In genomic region chr2:32681754-32682153, GRCm38 (mm10) we compare ENCODE assay signal across 17 mouse cellular contexts. TPM values are rescaled to one million over a fixed set of nuclear protein-coding genes. Genes with fewer than 3 reads are reported as not detected.
A peak's percentile ranks its signal among the peaks of the same experiment; 100 is the strongest.
DNase-seq lines count a peak whose midpoint lies in the region; ATAC-seq and TF ChIP-seq lines count a peak whose summit lies in the region.
"Had no signal": no experiment of that assay in that cellular context is flagged by ENCODE, and none has a peak within 500 bp of the region (broad histone marks: within the 10 kb centered on the region; RNA-seq: fewer than 3 reads in every experiment).

No protein-coding gene starts in this region.

- peaks cover 38% of the 10 kb centered on the region for H3K36me3 ChIP-seq in forebrain, postnatal 0 days (ENCODE audit: insufficient read depth)
- peaks cover 45% of the 10 kb centered on the region for H3K36me3 ChIP-seq in forebrain, embryonic 12.5 days (replicated peaks)
- peaks cover 59% of the 10 kb centered on the region for H3K36me3 ChIP-seq in limb, embryonic 13.5 days

- TF ChIP-seq CTCF in forebrain, postnatal 0 days (IDR thresholded peaks at IDR 0.05; ENCODE audit: low read depth): no peak
- TF ChIP-seq CTCF in brain, embryonic 14.5 days (IDR thresholded peaks at IDR 0.05; ENCODE audit: borderline replicate concordance, extremely low read depth, insufficient read depth, insufficient read length): no peak

- no peaks in the 10 kb centered on the region for H3K27me3 ChIP-seq in forebrain, postnatal 0 days (ENCODE audit: insufficient read depth, low read length)
- H3K27me3 ChIP-seq in forebrain, embryonic 12.5 days: no peaks in the 10 kb centered on the region
- H3K27me3 ChIP-seq in limb, embryonic 13.5 days: no peaks in the 10 kb centered on the region
- H3K27me3 ChIP-seq: hindbrain, embryonic 15.5 days; limb, embryonic 15.5 days; neural tube, embryonic 15.5 days had no signal

- no peak overlapping the region for H3K9ac ChIP-seq in forebrain, postnatal 0 days
- no peak overlapping the region for H3K9ac ChIP-seq in forebrain, embryonic 12.5 days
- no peak overlapping the region; the same call in 1 of the 2 replicates for H3K9ac ChIP-seq in limb, embryonic 13.5 days
- H3K9ac ChIP-seq: hindbrain, embryonic 15.5 days; limb, embryonic 15.5 days; neural tube, embryonic 15.5 days had no signal

- ATAC-seq in forebrain, postnatal 0 days: 0 out of 2 replicates have a peak, but pooled peaks have one; percentile 29
- no peak for ATAC-seq in forebrain, embryonic 12.5 days (ENCODE audit: low FRiP score)
- ATAC-seq in limb, embryonic 13.5 days (ENCODE audit: low FRiP score, low read depth): no peak
- no peak for ATAC-seq in megakaryocyte-erythroid progenitor cell, adult 5-6 weeks (replicated peaks; ENCODE audit: low FRiP score, low TSS enrichment, poor library complexity, severe bottlenecking)
- ATAC-seq: midbrain, embryonic 16.5 days had no signal

- H3K4me1 ChIP-seq in forebrain, postnatal 0 days (ENCODE audit: insufficient read depth): no peaks in the 10 kb centered on the region
- H3K4me1 ChIP-seq in forebrain, embryonic 12.5 days: peaks cover 5% of the 10 kb centered on the region; the same call in 1 of the 2 replicates
- peaks cover 24% of the 10 kb centered on the region for H3K4me1 ChIP-seq in limb, embryonic 13.5 days

- no peak for DNase-seq in forebrain, postnatal 0 days
- DNase-seq in kidney, postnatal 4 days: peak; percentile 46 to 58
- DNase-seq in kidney, adult 11 months: no peak
- peak; percentile 15 for DNase-seq in brain, embryonic 14.5 days (ENCODE audit: low read depth)
- no peak for DNase-seq in spleen, postnatal 36 days (ENCODE audit: low spot score in 2 of 2)
- DNase-seq: B cell, adult 2 months; cerebellum, adult 8-10 months; gastrocnemius, postnatal 25 days; right cerebral cortex, postnatal 25 days had no signal

- WGBS in forebrain, postnatal 0 days: 67% methylated on average over 6 of the region's 6 CpGs
- WGBS in forebrain, embryonic 12.5 days: 67% methylated on average over 6 of the region's 6 CpGs
- 56% methylated on average over 6 of the region's 6 CpGs for WGBS in limb, embryonic 13.5 days

- no peak overlapping the region for H3K27ac ChIP-seq in forebrain, postnatal 0 days (ENCODE audit: low read depth, low read length)
- no peak overlapping the region for H3K27ac ChIP-seq in forebrain, embryonic 12.5 days
- no peak overlapping the region; the same call in 1 of the 2 replicates for H3K27ac ChIP-seq in limb, embryonic 13.5 days
- H3K27ac ChIP-seq: hindbrain, embryonic 15.5 days; layer of hippocampus, adult 2 months; limb, embryonic 15.5 days; neural tube, embryonic 15.5 days had no signal

- no peak for TF ChIP-seq POLR2A in brain, embryonic 14.5 days (IDR thresholded peaks at IDR 0.05; ENCODE audit: borderline replicate concordance, extremely low read depth, insufficient read depth, insufficient read length, poor library complexity, severe bottlenecking)

- H3K4me2 ChIP-seq in forebrain, postnatal 0 days (ENCODE audit: low read depth): no peak overlapping the region
- no peak overlapping the region for H3K4me2 ChIP-seq in forebrain, embryonic 12.5 days
- peak overlapping the region; percentile 21; the same call in 1 of the 2 replicates for H3K4me2 ChIP-seq in limb, embryonic 13.5 days (replicated peaks)
- H3K4me2 ChIP-seq: hindbrain, embryonic 15.5 days; limb, embryonic 15.5 days; neural tube, embryonic 15.5 days had no signal

- no peak overlapping the region for H3K4me3 ChIP-seq in forebrain, postnatal 0 days (ENCODE audit: low read depth, low read length)
- no peak overlapping the region for H3K4me3 ChIP-seq in forebrain, embryonic 12.5 days (replicated peaks)
- H3K4me3 ChIP-seq in limb, embryonic 13.5 days: no peak overlapping the region
- H3K4me3 ChIP-seq: hindbrain, embryonic 15.5 days; layer of hippocampus, adult 2 months; limb, embryonic 15.5 days; neural tube, embryonic 15.5 days had no signal

- H3K9me3 ChIP-seq in forebrain, postnatal 0 days (ENCODE audit: low read length): no peaks in the 10 kb centered on the region
- H3K9me3 ChIP-seq in forebrain, embryonic 12.5 days: no peaks in the 10 kb centered on the region
- 0 out of 2 replicates have a peak, but pooled peaks cover 3% of the 10 kb centered on the region for H3K9me3 ChIP-seq in limb, embryonic 13.5 days
- H3K9me3 ChIP-seq: hindbrain, embryonic 15.5 days; limb, embryonic 15.5 days; neural tube, embryonic 15.5 days had no signal

RNA-seq across cellular contexts. Expression of gene Fpgs, which starts 22.2 kb away (rescaled TPM):
- 22.4 and 31.5 TPM in 2 replicates for total RNA-seq in forebrain, postnatal 0 days (2014; rRNA removed)
- 20.7 and 22.0 TPM in 2 replicates for polyA plus RNA-seq in forebrain, postnatal 0 days (2015; fragmentation: Nextera tagmentation; extraction: Ambion mirVana)
- polyA plus RNA-seq in forebrain, embryonic 12.5 days (2016; fragmentation: Nextera tagmentation; extraction: Ambion mirVana): 16.4 and 19.6 TPM in 2 replicates
- 33.7 and 45.7 TPM in 2 replicates for polyA plus RNA-seq in brain, embryonic 14.5 days (2012; rRNA removed)
- polyA plus RNA-seq in limb, embryonic 13.5 days (2015; fragmentation: Nextera tagmentation; extraction: Ambion mirVana): 34.3 and 35.4 TPM in 2 replicates
- total RNA-seq in megakaryocyte-erythroid progenitor cell, adult 5-6 weeks (2014; fragmentation: Nextera tagmentation): 94.2 and 96.1 TPM in 2 replicates
- 45.7 and 66.1 TPM in 2 replicates for total RNA-seq in megakaryocyte-erythroid progenitor cell, adult 5-6 weeks (2017)

RNA-seq across cellular contexts. Expression of gene Cdk9, which starts 31.1 kb away (rescaled TPM):
- 90.5 and 94.5 TPM in 2 replicates for total RNA-seq in forebrain, postnatal 0 days (2014; rRNA removed)
- polyA plus RNA-seq in forebrain, postnatal 0 days (2015; fragmentation: Nextera tagmentation; extraction: Ambion mirVana): 66.5 and 67.5 TPM in 2 replicates
- 105 and 110 TPM in 2 replicates for polyA plus RNA-seq in forebrain, embryonic 12.5 days (2016; fragmentation: Nextera tagmentation; extraction: Ambion mirVana)
- polyA plus RNA-seq in brain, embryonic 14.5 days (2012; rRNA removed): 197 and 278 TPM in 2 replicates
- polyA plus RNA-seq in limb, embryonic 13.5 days (2015; fragmentation: Nextera tagmentation; extraction: Ambion mirVana): 106 and 112 TPM in 2 replicates
- total RNA-seq in megakaryocyte-erythroid progenitor cell, adult 5-6 weeks (2014; fragmentation: Nextera tagmentation): 95.7 and 133 TPM in 2 replicates
- total RNA-seq in megakaryocyte-erythroid progenitor cell, adult 5-6 weeks (2017): 29.6 and 46.5 TPM in 2 replicates

RNA-seq across cellular contexts. Expression of gene Eng, which starts 35.4 kb away (rescaled TPM):
- total RNA-seq in forebrain, postnatal 0 days (2014; rRNA removed): 8.2 and 14.7 TPM in 2 replicates
- 19.3 and 22.1 TPM in 2 replicates for polyA plus RNA-seq in forebrain, postnatal 0 days (2015; fragmentation: Nextera tagmentation; extraction: Ambion mirVana)
- 21.0 and 21.4 TPM in 2 replicates for polyA plus RNA-seq in forebrain, embryonic 12.5 days (2016; fragmentation: Nextera tagmentation; extraction: Ambion mirVana)
- polyA plus RNA-seq in brain, embryonic 14.5 days (2012; rRNA removed): 27.1 and 38.0 TPM in 2 replicates
- 43.5 and 45.6 TPM in 2 replicates for polyA plus RNA-seq in limb, embryonic 13.5 days (2015; fragmentation: Nextera tagmentation; extraction: Ambion mirVana)
- total RNA-seq in megakaryocyte-erythroid progenitor cell, adult 5-6 weeks (2014; fragmentation: Nextera tagmentation): 97.0 and 99.9 TPM in 2 replicates
- 10.8 and 21.3 TPM in 2 replicates for total RNA-seq in megakaryocyte-erythroid progenitor cell, adult 5-6 weeks (2017)

RNA-seq across cellular contexts. Expression of gene Sh2d3c, which starts 39.1 kb away (rescaled TPM):
- 16.5 and 24.1 TPM in 2 replicates for total RNA-seq in forebrain, postnatal 0 days (2014; rRNA removed)
- polyA plus RNA-seq in forebrain, postnatal 0 days (2015; fragmentation: Nextera tagmentation; extraction: Ambion mirVana): 41.3 and 48.9 TPM in 2 replicates
- 30.1 and 35.1 TPM in 2 replicates for polyA plus RNA-seq in forebrain, embryonic 12.5 days (2016; fragmentation: Nextera tagmentation; extraction: Ambion mirVana)
- polyA plus RNA-seq in brain, embryonic 14.5 days (2012; rRNA removed): 47.8 and 60.6 TPM in 2 replicates
- polyA plus RNA-seq in limb, embryonic 13.5 days (2015; fragmentation: Nextera tagmentation; extraction: Ambion mirVana): 21.2 and 22.9 TPM in 2 replicates
- total RNA-seq in megakaryocyte-erythroid progenitor cell, adult 5-6 weeks (2014; fragmentation: Nextera tagmentation): 2.5 and 5.4 TPM in 2 replicates
- total RNA-seq in megakaryocyte-erythroid progenitor cell, adult 5-6 weeks (2017): 1.1 and 1.4 TPM in 2 replicates

RNA-seq across cellular contexts. Expression of gene 6330409D20Rik, which starts 59.1 kb away (rescaled TPM):
- total RNA-seq in forebrain, postnatal 0 days (2014; rRNA removed): 2.1 and 4.3 TPM in 2 replicates
- 2.2 and 2.9 TPM in 2 replicates for polyA plus RNA-seq in forebrain, postnatal 0 days (2015; fragmentation: Nextera tagmentation; extraction: Ambion mirVana)
- 1.9 and 2.1 TPM in 2 replicates for polyA plus RNA-seq in forebrain, embryonic 12.5 days (2016; fragmentation: Nextera tagmentation; extraction: Ambion mirVana)
- 4.4 and 4.8 TPM in 2 replicates for polyA plus RNA-seq in brain, embryonic 14.5 days (2012; rRNA removed)
- 0.51 TPM in 1 of 2 replicates, not detected in the other for polyA plus RNA-seq in limb, embryonic 13.5 days (2015; fragmentation: Nextera tagmentation; extraction: Ambion mirVana)
- not detected in 2 replicates for total RNA-seq in megakaryocyte-erythroid progenitor cell, adult 5-6 weeks (2014; fragmentation: Nextera tagmentation)
- not detected in 2 replicates for total RNA-seq in megakaryocyte-erythroid progenitor cell, adult 5-6 weeks (2017)
- total RNA-seq: gastrocnemius, postnatal 25 days had no signal
- polyA plus RNA-seq: limb, embryonic 15.5 days had no signal

Comparison
In these comparisons a context has a peak if more than half of its experiments do, and no peak if none do; other contexts are left out.
1. DNase-seq: peak in kidney, postnatal 4 days (2 of 2) and brain, embryonic 14.5 days (single experiment); none in forebrain, postnatal 0 days (single experiment), kidney, adult 11 months (single experiment) and spleen, postnatal 36 days (0 of 2).